ENCODE assay signal across 10 mouse cellular contexts in the genomic region with DNA sequence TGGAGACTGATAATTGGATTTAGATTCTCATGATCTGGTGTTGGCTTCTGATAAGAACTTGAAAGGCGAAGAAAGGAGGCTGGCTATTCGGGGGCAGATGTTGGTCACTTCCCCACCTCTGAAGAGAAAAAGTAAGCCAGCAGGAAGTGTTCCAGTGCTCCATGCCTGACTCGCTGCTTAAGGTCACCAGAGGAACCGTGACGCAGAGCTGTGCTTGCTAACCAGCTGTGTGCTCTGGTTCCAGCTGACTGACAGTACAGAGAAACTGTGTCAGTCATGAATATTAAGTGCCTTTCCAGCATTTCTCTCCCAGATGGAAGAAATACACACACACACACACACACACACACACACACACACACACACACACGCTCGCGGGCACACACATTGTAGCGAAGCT.
DNase-seq lines count a peak whose midpoint lies in the region; ATAC-seq and TF ChIP-seq lines count a peak whose summit lies in the region.
"Had no signal": no experiment of that assay in that cellular context is flagged by ENCODE, and none has a peak within 500 bp of the region (broad histone marks: within the 10 kb centered on the region; RNA-seq: fewer than 3 reads in every experiment).

No protein-coding gene starts in this region.

- no peaks in the 10 kb centered on the region for H3K9me3 ChIP-seq in hindbrain, embryonic 13.5 days
- no peaks in the 10 kb centered on the region for H3K9me3 ChIP-seq in lung, embryonic 15.5 days
- no peaks in the 10 kb centered on the region for H3K9me3 ChIP-seq in neural tube, embryonic 13.5 days
- H3K9me3 ChIP-seq in heart, embryonic 10.5 days, result no peaks in the 10 kb centered on the region
- H3K9me3 ChIP-seq: limb, embryonic 15.5 days had no signal

- DNase-seq in kidney, adult 2 months, result peak; percentile 68
- no peak for DNase-seq in kidney, adult 11 months
- no peak for DNase-seq in urinary bladder, postnatal 36 days (ENCODE audit: low spot score in 2 of 2)
- no peak for DNase-seq in heart, embryonic 10.5 days (ENCODE audit: low spot score)
- DNase-seq: right cerebral cortex, postnatal 25 days had no signal

- no peaks in the 10 kb centered on the region for H3K4me1 ChIP-seq in kidney, adult 2 months (ENCODE audit: control insufficient read depth, insufficient read depth, low read length)
- peaks cover 34% of the 10 kb centered on the region for H3K4me1 ChIP-seq in hindbrain, embryonic 13.5 days (replicated peaks)
- H3K4me1 ChIP-seq in lung, embryonic 15.5 days, result peaks cover 16% of the 10 kb centered on the region
- peaks cover 45% of the 10 kb centered on the region for H3K4me1 ChIP-seq in neural tube, embryonic 13.5 days (replicated peaks)
- peaks cover 12% of the 10 kb centered on the region for H3K4me1 ChIP-seq in heart, embryonic 10.5 days

- no peak overlapping the region for H3K4me3 ChIP-seq in kidney, adult 2 months (ENCODE audit: insufficient read depth, low read depth, low read length)
- no peak overlapping the region for H3K4me3 ChIP-seq in hindbrain, embryonic 13.5 days
- H3K4me3 ChIP-seq in lung, embryonic 15.5 days, result no peak overlapping the region
- H3K4me3 ChIP-seq in neural tube, embryonic 13.5 days, result no peak overlapping the region
- no peak overlapping the region for H3K4me3 ChIP-seq in heart, embryonic 10.5 days
- H3K4me3 ChIP-seq: limb, embryonic 15.5 days had no signal

- no peaks in the 10 kb centered on the region for H3K36me3 ChIP-seq in kidney, adult 2 months (ENCODE audit: control insufficient read depth, insufficient read depth, low read length)
- H3K36me3 ChIP-seq in hindbrain, embryonic 13.5 days, result no peaks in the 10 kb centered on the region
- H3K36me3 ChIP-seq in lung, embryonic 15.5 days, result no peaks in the 10 kb centered on the region
- no peaks in the 10 kb centered on the region for H3K36me3 ChIP-seq in neural tube, embryonic 13.5 days
- H3K36me3 ChIP-seq in heart, embryonic 10.5 days, result no peaks in the 10 kb centered on the region
- H3K36me3 ChIP-seq: limb, embryonic 15.5 days had no signal

- H3K27me3 ChIP-seq in kidney, adult 2 months (replicated peaks; ENCODE audit: control insufficient read depth, insufficient read depth, low read length), result no peaks in the 10 kb centered on the region; the same call in 1 of the 2 replicates
- no peaks in the 10 kb centered on the region for H3K27me3 ChIP-seq in hindbrain, embryonic 13.5 days
- no peaks in the 10 kb centered on the region for H3K27me3 ChIP-seq in lung, embryonic 15.5 days
- H3K27me3 ChIP-seq in neural tube, embryonic 13.5 days, result no peaks in the 10 kb centered on the region
- H3K27me3 ChIP-seq in heart, embryonic 10.5 days (ENCODE audit: insufficient read depth, poor library complexity, severe bottlenecking), result no peaks in the 10 kb centered on the region
- H3K27me3 ChIP-seq: limb, embryonic 15.5 days had no signal

- peak; percentile 40; the same call in 1 of the 2 replicates for ATAC-seq in hindbrain, embryonic 13.5 days (ENCODE audit: low FRiP score)
- no peak for ATAC-seq in lung, embryonic 15.5 days (ENCODE audit: borderline replicate concordance, extremely low read depth, low FRiP score, low TSS enrichment)
- ATAC-seq in neural tube, embryonic 13.5 days (ENCODE audit: low read depth), result peak; percentile 51; the same call in 1 of the 2 replicates

- TF ChIP-seq POLR2A in kidney, adult 2 months (IDR thresholded peaks at IDR 0.05; ENCODE audit: low read depth, low read length), result no peak

- no peak overlapping the region for H3K27ac ChIP-seq in kidney, adult 2 months (ENCODE audit: insufficient read depth, low read depth, low read length)
- peak overlapping the region; percentile 63 for H3K27ac ChIP-seq in hindbrain, embryonic 13.5 days
- H3K27ac ChIP-seq in lung, embryonic 15.5 days, result peak overlapping the region; percentile 27; the same call in 1 of the 2 replicates
- peak overlapping the region; percentile 59 for H3K27ac ChIP-seq in neural tube, embryonic 13.5 days (replicated peaks)
- H3K27ac ChIP-seq in heart, embryonic 10.5 days, result no peak overlapping the region
- H3K27ac ChIP-seq: limb, embryonic 15.5 days; stomach, postnatal 0 days had no signal

- no peak overlapping the region for H3K9ac ChIP-seq in hindbrain, embryonic 13.5 days
- no peak overlapping the region for H3K9ac ChIP-seq in lung, embryonic 15.5 days
- H3K9ac ChIP-seq in neural tube, embryonic 13.5 days, result no peak overlapping the region
- H3K9ac ChIP-seq: limb, embryonic 15.5 days had no signal

- no peak overlapping the region for H3K4me2 ChIP-seq in hindbrain, embryonic 13.5 days
- H3K4me2 ChIP-seq in lung, embryonic 15.5 days, result no peak overlapping the region
- no peak overlapping the region for H3K4me2 ChIP-seq in neural tube, embryonic 13.5 days
- H3K4me2 ChIP-seq: limb, embryonic 15.5 days had no signal

- TF ChIP-seq CTCF in kidney, adult 2 months (conservative IDR thresholded peaks at IDR 0.05; ENCODE audit: insufficient read depth, insufficient read length, low read depth, low read length), result no peak

- WGBS in kidney, adult 2 months, result 31% methylated on average over 9 of the region's 9 CpGs
- WGBS in hindbrain, embryonic 13.5 days, result 42% methylated on average over 9 of the region's 9 CpGs
- 41% methylated on average over 9 of the region's 9 CpGs for WGBS in lung, embryonic 15.5 days
- WGBS in neural tube, embryonic 13.5 days, result 50% methylated on average over 9 of the region's 9 CpGs
- WGBS in heart, embryonic 10.5 days, result 38% methylated on average over 9 of the region's 9 CpGs

Comparison
In these comparisons a context has a peak if more than half of its experiments do, and no peak if none do; other contexts are left out.
1. H3K27ac ChIP-seq: peak in hindbrain, embryonic 13.5 days (single experiment), lung, embryonic 15.5 days (single experiment) and neural tube, embryonic 13.5 days (single experiment); none in kidney, adult 2 months (single experiment) and heart, embryonic 10.5 days (single experiment).